Mouse (Mus musculus) brain, embryonic 14.5 days (tissue): ENCODE data around the gene Cldn9.

Source experiments
- CTCF ChIP-seq: fragments of 200-500 bp; IDR thresholded peaks from 2 replicates; pipeline ENCODE4 v1.5.1; 2012; ENCODE audit warnings: inconsistent platforms, mild to moderate bottlenecking, moderate library complexity, borderline replicate concordance; ENCODE audit not compliant: insufficient read depth, insufficient read length; ENCODE audit errors: extremely low read depth
- POLR2A ChIP-seq: fragments of 200-500 bp; IDR thresholded peaks from 2 replicates; pipeline ENCODE4 v1.6.1; 2012; ENCODE audit warnings: mild to moderate bottlenecking, inconsistent platforms, borderline replicate concordance; ENCODE audit not compliant: poor library complexity, insufficient read depth, insufficient read length, severe bottlenecking; ENCODE audit errors: extremely low read depth

- TF ChIP-seq POLR2A (no peak), CTCF (no peak)
Observed at GRCm38 (mm10) chr17:23675564-23676281, 8.1 kb downstream of the Cldn9 start.
